Mouse (Mus musculus) kidney, adult 8-10 months (tissue): Measurements from ENCODE around the gene Rangrf.
"Not testable (repeated sequence)": the region's sequence is repeated elsewhere in the genome, so short reads cannot be mapped to it uniquely, and the experiment has no call there.

Experiments
- DNase-seq, 2 experiments: peaks; one replicate each; pipeline ENCODE4 v3.0.0; 2022

The Rangrf gene

DNA sequence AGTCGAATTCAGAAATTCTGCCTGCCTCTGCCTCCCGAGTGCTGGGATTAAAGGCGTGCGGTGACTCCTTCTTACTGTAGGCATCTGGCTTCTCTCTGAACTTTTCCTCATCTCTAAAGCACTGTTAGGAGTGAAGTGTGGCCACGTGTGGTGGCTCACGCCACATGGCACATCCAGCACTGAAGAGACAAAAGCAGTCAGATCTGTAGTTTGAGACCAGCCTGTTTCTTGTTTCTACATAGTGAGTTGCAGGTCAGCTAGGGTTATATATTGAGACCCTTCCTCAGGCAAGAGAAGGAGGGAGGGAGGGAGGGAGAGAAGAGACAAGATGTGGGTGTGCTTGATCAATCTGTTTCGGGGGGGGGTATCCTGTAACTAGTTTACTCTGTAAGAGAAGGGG is at the start of gene Rangrf:
Rangrf (minus strand) TSS at position 101 of the 400 bp plus-strand sequence.
- DNase-seq, result no peak

DNA sequence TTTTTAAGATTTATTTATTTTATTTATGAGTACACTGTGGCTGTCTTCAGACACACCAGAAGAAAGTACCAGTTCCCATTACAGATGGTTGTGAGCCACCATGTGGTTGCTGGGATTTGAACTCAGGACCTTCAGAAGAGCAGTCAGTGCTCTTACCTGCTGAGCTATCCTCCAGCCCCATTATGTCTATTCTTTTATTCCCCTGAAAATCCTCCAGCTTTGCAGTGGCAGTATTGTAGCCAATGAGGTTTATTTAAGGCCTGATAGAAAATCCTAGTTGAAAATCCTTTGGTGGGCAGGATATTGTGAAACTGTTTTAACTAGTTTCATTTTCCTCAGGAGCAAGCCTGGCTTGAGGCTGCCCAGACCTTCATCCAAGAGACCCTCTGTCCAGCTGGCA is 45.7 kb upstream of the Rangrf start:
- DNase-seq, result no peak

DNA sequence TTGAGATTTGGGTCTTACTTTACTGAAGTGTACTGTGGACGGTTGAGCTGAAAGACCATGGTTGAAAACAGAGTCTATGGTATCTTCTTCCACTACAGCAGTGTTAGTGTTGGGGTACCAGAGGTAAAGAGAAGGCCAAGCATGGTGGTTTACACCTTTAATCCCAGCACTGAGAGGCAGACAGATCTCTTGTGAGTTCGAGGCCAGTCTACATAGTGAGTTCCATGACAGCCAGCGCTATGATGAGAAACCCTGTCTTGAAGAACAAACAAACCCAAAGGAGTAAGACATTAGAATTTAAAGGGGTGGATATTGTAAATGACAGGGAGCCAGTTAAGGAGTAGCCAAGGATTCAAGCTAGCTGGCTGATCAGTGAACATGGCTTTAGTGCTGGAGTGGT is 41.8 kb upstream of the Rangrf start:
- no peak for DNase-seq

DNA sequence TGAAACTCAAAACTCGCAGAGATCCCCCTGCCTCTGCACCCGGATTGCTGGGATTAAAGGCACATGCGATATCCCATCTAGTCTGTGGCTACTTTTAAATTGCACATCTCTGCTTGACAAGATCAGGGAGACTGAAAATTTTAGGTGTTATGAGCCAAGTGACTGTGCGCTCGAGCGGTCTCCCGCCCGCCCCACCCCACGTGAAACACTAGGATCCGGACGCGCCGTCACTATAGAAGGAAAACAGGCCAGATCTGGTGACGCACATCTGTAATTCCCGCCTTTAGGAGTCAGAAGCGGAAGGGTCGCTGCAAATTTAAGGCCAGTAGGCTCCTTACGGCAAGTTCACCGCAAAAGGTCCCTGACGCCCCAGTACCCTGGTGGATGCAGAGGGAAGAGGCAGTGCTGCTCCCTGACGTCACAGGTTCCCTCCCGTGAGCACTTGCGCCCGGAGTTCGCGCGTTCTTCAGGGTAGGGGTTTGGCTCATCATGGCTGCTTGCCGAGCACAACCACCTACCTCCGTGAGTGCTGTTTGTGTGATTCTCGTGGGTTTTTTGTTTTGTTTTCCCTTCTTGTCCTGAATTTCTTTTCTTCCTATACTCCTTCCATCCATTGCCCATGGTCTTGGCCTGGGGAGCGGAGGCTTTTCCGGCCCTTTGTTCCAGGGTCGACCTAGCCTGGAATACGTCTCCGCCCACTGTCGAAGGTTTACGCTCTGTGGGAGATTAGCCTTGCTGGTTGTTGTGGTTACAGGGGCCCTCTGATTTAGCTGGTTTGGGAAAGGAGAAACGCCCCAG is 40.9 kb upstream of the Rangrf start, which contains the start of gene Ctc1:
Ctc1 (plus strand) TSS at position 268 of the 798 bp plus-strand sequence.
- peak; percentile 85 to 88 for DNase-seq

DNA sequence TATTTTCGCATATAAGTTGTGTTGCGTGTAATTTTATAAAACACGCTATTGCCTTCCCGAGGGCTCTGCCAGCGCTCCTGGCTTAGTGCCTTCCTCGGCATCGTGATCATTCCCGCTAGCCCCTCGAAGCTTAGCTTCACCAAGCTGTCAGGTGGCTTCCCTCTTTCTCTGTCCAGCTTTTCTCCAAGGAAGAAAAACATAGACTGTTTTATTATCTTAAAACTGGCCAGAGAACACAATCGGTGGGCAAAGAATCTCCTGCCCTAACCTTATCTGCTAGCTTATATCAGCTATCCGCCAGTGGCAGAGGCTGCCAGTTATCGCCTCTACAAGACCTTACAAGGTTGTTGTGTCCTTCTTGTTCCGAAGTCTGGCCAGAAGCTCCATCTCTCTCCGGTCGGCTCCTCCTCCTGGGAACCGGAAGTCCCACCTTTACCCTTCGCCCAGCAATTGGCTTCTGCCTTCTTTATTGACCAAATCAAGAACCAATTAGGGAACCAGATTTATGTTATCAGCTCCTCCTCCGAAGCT is 37.2 kb upstream of the Rangrf start:
- DNase-seq, result peak; percentile 93 to 95

DNA sequence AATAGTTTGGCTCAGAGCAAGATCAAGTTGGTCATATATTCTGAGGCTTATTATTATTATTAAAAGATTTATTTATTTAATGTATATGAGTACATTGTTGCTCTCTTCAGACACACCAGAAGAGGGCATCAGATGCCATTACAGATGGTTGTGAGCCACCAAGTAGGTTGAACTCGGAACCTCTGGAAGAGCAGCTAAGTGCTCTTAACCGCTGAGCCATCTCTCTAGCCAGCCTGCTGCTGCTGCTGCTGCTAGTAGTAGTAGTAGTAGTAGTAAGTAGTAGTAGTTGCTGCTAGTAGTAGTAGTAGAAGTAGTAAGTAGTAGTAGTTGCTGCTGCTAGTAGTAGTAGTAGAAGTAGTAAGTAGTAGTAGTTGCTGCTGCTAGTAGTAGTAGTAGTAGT is 36.5 kb upstream of the Rangrf start:
- DNase-seq, result not testable (repeated sequence)

DNA sequence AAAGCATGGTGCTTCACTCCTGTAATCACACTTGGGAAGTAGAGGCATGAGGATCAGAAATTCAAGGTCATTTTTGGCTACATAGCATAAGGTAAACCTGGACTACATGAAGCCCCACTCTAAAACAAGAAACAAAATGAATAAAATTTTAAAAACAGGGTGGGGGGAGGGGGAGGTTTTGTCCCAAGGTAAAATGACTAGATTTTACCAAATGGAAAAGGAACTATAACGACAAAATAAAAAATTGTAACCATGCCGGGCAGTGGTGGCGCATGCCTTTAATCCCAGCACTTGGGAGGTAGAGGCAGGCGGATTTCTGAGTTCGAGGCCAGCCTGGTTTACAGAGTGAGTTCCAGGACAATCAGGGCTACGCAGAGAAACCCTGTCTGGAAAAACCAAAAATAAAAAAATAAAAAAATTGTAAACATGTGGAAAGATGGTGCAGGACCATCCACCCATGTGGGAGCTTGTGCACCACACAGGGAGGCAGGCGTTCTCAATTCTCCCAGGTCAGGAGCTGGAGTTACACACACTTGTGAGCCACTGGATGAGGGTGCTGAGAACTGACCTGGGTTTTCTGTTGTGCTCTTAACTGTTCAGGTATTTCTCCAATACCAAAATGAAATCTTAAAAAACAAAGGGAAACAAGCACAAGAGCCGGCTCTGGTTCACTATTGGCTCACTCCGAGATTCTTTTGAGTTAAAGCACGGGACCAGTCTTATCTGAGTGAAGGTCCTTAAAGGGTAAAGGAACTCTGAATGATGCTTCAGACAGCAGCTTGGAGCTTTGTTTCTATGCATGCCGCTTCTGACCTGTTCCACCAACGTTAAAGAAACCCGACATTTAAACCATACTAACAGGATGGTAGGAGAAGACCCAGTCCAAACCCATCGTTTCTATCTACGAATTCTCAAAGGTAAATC is 35.7 kb upstream of the Rangrf start:
- no peak for DNase-seq

DNA sequence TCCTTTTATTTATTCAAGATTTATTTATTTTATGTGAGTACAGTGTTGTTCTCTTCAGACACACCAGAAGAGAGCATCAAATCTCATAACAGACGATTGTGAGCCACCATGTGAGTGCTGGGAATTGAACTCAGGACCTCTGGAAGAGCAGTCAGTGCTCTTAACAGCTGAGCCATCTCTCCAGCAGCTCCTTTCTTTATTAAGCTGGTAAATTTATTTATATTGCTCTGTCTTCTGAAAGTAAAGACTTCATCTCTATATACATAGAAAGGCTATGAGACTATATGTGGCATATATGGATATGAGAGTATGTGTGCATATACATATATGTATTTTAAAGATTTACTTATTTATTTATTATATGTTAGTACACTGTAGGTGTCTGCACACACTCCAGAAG is 34.5 kb upstream of the Rangrf start:
- DNase-seq, result no peak

DNA sequence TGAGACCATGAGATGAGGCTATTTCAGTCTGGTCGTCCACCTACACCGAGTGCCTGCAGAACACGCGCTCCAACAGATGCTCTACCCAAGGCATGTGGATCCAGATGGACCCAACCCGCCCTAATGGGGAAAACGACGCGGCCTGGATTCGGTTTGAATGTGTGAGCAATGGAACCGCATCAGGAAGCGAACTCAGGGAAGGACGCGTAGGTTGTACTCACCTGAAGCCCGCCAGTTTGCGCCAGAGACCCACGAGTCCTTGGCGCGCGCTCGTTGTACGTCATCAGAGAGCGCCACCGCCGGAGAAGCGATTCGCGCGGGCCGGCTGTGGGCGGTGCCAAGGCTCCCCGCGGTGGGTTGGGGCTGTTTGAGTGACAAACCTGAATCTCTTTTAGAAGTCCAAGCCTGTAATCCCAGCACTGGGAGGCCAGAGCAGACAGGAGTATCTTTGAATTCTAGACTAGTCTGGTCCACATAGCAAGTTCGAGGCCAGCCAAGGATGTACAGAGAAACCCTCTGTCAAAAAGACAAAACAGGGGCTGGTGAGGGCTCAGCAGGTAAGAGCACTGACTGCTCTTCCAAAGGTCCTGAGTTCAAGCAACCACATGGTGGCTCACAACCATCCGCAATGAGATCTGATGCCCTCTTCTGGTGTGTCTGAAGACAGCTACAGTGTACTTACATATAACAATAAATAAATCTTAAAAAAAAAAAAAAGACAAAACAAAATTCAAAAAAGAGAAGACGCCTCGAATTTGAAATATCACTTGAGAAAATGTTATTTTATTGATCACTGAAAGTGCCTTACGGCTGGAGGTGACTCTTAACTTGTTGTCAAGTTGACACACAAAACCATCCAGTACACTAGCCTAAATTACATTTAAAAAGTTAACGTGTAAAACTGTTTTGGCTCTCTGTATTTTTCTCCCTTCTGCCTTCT is 33.5 kb upstream of the Rangrf start, which contains the start of gene Pfas:
Pfas (minus strand) TSS at position 279 of the 940 bp plus-strand sequence.
- DNase-seq, result peak; percentile 70 to 82

DNA sequence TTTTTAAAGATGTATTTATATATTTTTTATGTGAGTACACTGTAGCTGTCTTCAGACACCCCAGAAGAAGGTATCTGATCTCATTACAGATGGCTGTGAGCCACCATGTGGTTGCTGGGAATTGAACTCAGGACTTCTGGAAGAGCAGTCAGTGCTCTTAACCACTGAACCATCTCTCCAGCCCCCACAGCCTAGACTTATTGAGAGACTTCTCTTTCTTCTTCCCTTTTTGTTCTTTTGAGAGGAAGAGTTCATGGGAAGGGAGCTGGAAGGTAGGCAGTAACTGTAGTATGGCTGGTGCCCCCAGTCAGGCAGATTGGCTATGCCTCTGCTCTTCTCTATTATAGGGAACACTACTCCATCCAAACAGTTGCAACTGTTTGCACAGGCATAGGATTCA is 31.6 kb upstream of the Rangrf start:
- DNase-seq, result not testable (repeated sequence)

DNA sequence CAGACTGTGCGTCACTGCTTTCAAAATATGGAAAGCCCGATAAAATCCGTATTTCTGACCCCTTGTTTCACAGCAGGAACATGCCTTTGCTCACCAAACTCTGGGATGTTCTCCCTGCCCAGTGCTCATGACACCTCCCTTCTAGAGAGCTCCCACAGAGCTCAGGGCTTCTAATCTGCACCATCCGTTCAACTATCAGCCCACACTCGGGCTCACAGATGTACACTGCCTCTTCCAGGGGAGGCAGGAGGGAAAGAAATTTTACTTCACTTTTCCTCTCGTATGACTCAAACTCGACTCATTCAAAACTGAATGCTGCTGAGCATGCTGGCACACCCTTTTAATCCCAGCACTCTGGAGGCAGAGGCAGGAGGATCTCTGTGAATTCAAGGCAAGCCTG is 30.2 kb upstream of the Rangrf start:
- DNase-seq, result no peak

DNA sequence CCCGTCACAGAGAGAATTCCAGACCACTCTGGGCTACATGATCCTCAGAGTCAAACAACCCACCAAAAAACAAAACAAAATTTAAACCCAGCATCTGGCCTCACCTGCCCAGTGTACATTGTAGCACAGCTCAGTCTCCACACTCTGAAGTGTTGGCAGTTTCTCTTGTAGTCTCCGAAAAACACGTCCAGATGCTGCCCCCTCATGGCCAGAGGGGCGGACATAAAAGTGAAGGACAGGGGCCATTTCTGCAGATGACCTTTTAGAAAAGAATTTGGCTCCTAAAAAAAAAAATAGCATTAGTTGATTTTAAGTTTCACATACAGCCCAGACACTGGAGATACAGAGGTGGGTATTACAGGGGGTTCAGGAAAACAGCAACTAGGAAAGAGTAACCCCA is 28.6 kb upstream of the Rangrf start:
- DNase-seq, result peak in 1 of 2 experiments; percentile 29

DNA sequence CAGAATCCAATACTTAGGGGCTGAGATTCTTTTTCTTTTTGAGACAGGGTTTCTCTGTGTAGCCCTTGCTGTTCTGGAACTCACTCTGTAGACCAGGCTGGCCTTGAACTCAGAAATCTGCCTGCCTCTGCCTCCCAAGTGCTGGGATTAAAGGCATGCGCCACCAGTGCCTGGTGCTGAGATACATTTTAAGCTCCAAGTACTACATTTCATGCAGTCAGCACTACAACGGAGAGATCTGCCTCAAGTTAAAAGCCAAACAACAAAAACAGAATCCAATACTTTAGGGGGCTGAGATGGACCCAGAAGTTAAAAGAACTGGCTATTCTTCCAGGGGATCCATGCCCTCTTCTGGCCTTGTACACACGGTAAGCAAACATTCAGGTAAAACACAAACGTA is 27.8 kb upstream of the Rangrf start:
- not testable (repeated sequence) for DNase-seq

DNA sequence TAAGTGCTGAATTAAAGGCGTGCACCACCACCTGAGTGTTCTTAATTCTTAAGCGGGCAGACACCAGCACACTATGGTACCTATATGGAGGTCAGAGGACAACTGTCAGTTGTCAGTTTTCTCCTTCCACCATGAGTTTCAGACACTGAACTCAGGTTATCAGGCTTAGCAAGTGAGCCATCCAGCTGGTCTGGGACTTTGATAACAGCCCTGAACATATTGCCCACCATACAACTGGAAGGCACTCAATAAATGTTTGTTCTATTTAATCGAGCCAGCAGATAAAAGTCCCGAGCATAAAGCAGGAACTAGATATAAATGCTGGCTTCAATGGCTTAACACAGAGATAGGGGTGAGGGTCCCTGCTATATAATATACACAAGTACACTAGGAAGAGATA is 22.1 kb upstream of the Rangrf start:
- DNase-seq, result no peak

DNA sequence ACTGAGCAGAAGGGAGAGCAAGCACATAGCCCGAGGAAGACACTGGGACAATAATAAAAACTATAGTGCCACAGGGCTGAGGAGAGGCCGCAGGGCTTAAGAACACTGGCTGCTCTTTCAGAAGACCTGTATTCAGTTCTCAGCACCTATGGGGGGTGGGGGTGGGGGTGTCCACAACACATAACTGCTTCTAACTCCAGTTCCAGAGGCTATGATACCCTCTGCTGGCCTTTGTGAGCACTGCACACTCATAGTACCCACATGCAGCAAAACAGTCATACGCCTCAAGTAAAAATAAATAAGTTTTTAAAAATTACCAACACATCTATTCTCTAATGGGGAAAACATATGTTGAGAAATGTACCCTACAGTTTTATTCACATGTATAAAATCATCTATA is 19.4 kb upstream of the Rangrf start:
- no peak for DNase-seq

DNA sequence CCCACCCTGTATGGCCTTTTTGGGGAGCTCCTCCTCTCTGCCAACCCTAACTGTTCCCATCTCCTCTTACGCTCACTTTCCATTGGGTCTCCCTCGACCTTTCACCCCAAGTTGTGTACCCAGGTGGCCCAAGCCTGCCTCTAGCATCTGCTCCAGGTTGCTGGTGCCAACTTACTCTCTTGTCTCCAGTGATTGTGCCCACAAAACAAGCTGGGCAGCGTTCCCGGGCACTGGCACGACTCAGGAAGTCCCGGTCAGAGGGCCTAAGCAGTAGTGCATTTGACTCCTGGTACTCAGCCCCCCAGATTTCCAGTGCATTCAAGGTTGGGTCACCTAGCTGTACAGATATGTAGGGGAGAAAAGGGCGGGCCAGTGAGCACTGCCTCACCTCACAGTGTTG is 18.1 kb upstream of the Rangrf start:
- no peak for DNase-seq

DNA sequence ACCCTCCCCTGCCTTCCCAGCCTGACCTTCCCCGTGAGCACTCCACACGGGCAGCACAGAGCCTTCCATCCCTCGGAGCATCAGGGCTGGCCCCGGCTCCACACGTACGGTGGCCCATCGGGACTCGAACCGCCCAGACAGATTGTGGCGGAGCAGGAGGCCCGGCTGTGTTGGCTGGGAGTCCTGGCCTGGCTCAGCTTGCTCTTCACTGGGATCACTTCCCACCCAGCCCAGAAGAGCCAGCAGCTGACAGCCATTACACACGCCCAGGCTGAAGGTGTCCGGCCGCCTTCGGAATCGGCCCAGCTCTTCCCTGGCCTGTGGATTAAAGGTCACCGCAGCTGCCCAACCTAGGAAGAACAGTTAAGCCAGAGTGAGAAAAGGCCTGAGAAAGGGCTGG is 13.4 kb upstream of the Rangrf start:
- no peak for DNase-seq

DNA sequence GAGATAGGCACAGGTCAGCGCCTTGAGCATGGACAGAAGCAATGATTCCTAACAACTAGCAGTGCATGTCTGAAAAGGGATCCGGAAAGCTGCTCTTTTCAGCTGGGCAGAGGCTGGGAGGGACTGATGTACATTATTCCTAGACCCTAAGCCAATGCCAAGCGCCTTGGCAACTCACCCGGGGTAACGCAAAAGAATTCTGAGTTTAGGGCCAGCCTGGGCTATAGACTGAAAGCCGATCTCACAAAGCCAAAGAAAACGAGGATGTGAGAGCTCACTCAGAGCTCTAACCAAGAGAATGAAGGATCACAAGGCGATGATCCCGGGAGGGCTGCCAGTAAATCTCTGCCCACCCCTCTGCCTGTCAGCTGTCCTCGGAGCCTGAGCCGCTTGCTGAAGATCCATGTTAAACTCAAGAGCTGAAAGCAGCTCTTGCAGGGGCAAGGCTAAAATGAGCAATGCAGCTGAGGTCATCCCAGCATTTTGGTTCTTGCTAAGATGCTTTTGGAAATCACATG is 12.4 kb upstream of the Rangrf start:
- DNase-seq, result no peak

DNA sequence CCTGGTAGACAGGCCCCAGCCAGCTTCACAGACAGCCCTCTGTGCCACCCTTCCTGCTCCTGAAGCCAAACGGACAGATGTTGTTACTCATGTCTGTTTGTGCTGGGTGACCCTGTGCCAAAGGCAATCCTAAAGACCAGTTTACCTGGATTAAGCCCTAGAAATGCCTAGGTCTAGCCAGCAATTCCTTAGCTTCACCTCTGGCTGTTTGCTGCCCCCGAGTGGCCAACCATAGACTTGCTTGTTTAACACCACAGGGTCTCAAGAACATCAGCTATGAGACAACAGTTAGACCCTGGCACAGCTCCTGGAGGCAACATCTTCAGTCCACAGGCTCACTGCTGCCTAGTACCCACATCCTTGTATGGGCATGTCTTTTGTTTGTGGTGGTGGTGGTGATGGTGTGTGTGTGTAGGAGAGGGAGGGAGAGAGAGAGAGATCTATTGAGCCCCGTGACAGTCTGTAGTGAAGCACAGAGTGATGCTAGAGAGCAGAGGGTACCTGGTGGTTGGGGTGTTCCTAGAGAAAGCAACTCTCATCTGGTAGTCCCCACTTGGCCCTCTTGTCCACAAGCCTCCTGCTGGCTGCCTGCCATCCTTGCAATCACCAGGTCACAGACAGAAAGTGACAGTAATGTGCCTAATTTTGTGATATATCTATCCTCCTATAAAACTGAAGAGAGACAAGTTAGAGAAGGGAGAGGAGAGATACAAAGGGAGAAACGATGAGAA is 7.8 kb upstream of the Rangrf start:
- DNase-seq, result peak; percentile 69 to 88

DNA sequence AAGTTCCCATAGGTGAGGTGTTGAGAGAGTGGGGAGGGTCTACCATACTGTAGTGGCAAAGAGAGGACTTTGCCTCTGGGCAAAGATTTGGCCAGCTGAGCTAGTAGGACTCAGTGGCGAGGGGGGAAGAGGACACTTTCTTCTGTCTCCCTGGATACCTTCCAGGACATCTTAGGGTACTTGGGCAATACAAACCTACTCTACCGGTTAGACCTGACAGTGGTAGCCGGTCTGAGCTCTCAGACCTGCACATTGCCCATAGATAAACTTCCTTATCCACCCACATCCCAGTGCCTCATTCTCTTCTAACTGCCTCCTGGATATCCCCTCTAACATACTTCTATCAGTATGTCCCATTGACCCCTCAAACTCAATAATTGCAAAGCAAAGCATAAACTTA is 5.9 kb upstream of the Rangrf start:
- no peak for DNase-seq

DNA sequence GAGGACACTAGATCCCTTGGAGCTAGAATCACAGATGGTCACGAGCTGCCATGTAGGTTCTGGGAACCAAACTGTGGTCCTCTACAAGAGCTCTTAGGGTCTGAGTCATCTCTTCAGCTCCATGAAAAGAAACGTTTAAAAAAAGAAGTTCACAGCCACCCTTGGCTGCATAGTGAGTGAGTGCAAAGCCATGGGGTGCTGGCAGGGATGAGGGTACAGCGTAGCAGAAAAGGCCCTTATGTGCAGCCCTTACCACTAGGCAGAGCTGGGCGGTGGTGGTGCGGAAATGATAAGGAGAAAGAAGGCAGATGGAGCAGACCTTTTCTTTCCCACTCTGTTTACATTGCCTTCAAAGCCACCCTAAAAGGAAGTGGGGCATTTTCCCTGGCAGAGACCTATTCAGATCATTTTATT is 4.3 kb upstream of the Rangrf start:
- DNase-seq, result no peak
